Mouse (Mus musculus): ENCODE results near the gene Lsm14b.

DNA sequence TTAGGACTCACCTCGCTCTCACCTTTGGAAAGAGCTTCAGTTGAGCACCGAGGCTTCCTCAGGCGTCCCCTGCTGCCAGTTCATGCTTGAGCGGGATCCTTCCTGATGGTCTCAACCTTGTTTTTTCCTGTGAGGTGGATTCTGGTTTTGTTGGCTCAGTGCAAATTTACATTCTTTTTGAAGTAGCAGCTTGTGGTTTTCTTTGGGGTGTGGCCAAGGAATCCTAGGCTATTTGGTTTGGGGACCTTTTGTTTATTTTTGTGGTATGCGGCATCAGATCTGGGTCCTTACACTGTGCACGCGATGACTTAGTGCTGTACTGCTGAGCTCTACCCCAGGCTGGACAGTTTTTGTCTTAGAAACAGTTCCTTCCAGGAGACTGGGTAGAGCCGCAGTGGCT, 55.9 kb downstream of the Lsm14b start:
- no peak for TF ChIP-seq CTCF (IDR thresholded peaks at IDR 0.05; ENCODE audit: low read depth, low read length)
- no peak for TF ChIP-seq POLR2A (IDR thresholded peaks at IDR 0.05; ENCODE audit: insufficient read depth, low read length)

Data from ES-Bruce4 (cell line).